Mouse (Mus musculus) liver, embryonic 14.5 days (tissue): ENCODE results near the gene Rhebl1. TPM values are rescaled to one million over a fixed set of nuclear protein-coding genes. Genes with fewer than 3 reads are reported as not detected.

Experiments
- ATAC-seq: fragments of 200-750 bp; cut with Nextera tagmentation; 2 replicates; pipeline ENCODE4 v1.8.0; 2017; ENCODE audit warnings: moderate number of reproducible peaks, mild to moderate bottlenecking, moderate library complexity; ENCODE audit not compliant: insufficient read depth
- DNase-seq, 3 experiments: peaks; one replicate each; pipeline ENCODE4 v3.0.0-alpha.2; 2012 to 2013; ENCODE audit warnings: low read depth in 3 of 3, low spot score in 3 of 3
- H3K27ac ChIP-seq: fragments of 300-500 bp; sonication (generic); 2 replicates; pipeline ENCODE4 v1.5.1; 2014; ENCODE audit warnings: moderate library complexity, mild to moderate bottlenecking, control low read depth, inconsistent platforms
- H3K27me3 ChIP-seq: fragments of 300-500 bp; sonication (generic); 2 replicates; pipeline ENCODE4 v1.6.1; 2014; ENCODE audit warnings: mild to moderate bottlenecking, low read length, moderate library complexity; ENCODE audit not compliant: control insufficient read depth, insufficient read depth
- H3K36me3 ChIP-seq: fragments of 300-500 bp; sonication (generic); replicated peaks from 2 replicates; pipeline ENCODE4 v1.6.1; 2014; ENCODE audit warnings: low read depth; ENCODE audit not compliant: control insufficient read depth, insufficient read depth
- H3K4me1 ChIP-seq, 2 experiments: fragments of 200-500 bp in 1 of 2; fragments of 300-500 bp in 1 of 2; sonication (generic) in 1 of 2; replicated peaks; 2 replicates each; pipeline ENCODE4 v1.6.1; 2012 to 2014; ENCODE audit warnings: antibody characterized with exemption in 1 of 2, inconsistent platforms in 1 of 2, low read length in 1 of 2; ENCODE audit not compliant: control insufficient read depth in 2 of 2, insufficient read depth in 2 of 2
- H3K4me2 ChIP-seq: fragments of 300-500 bp; sonication (generic); 2 replicates; pipeline ENCODE4 v1.6.1; 2014; ENCODE audit warnings: low read depth, mild to moderate bottlenecking, control low read depth, moderate library complexity
- H3K4me3 ChIP-seq, 2 experiments: fragments of 200-500 bp in 1 of 2; fragments of 300-500 bp in 1 of 2; sonication (generic) in 1 of 2; 2 replicates each; pipeline ENCODE4 v1.5.1; 2012 to 2014; ENCODE audit warnings: low read depth in 2 of 2, low read length in 2 of 2, mild to moderate bottlenecking in 2 of 2, control low read depth in 1 of 2, inconsistent platforms in 1 of 2, moderate library complexity in 1 of 2; ENCODE audit not compliant: insufficient read depth in 1 of 2
- H3K9ac ChIP-seq: fragments of 300-500 bp; sonication (generic); replicated peaks from 2 replicates; pipeline ENCODE4 v1.6.1; 2014; ENCODE audit warnings: mild to moderate bottlenecking, control low read depth, moderate library complexity
- H3K9me3 ChIP-seq: fragments of 300-500 bp; sonication (generic); 2 replicates; pipeline ENCODE4 v1.6.1; 2016; ENCODE audit warnings: low read length, mixed read lengths; ENCODE audit not compliant: control insufficient read depth
- CTCF ChIP-seq: IDR thresholded peaks from 2 replicates; pipeline ENCODE4 v1.5.1; 2016; ENCODE audit warnings: antibody characterized with exemption, low read depth, control low read depth
- EP300 ChIP-seq: IDR thresholded peaks from 2 replicates; pipeline ENCODE4 v1.6.1; 2016; ENCODE audit warnings: antibody characterized with exemption, low read depth
- WGBS: fragments of 180-500 bp; shearing (Covaris S2); extraction: QIAGEN DNeasy Blood & Tissue Kit; methylation state at CpG from one replicate; pipeline ENCODE4 v1.1.7; 2014; ENCODE audit not compliant: insufficient replicate concordance; 5-methylcytosine and 5-hydroxymethylcytosine counted together
- polyA plus RNA-seq, 2 experiments: library from polyadenylated mRNA; depleted of rRNA in 1 of 2; stranded (reverse) in 1 of 2; unstranded in 1 of 2; fragments of >200 nt; fragmentation: Nextera tagmentation in 1 of 2; extraction: Ambion mirVana in 1 of 2; gene quantifications; 2 replicates each; pipeline versions ENCODE4 v1.2.1 to v1.2.3; 2012 to 2014

Gene Rhebl1
- polyA plus RNA-seq, 2 experiments = 2.5 to 3.2 TPM

- Histone ChIP-seq H3K27me3 (no peaks in the 10 kb centered on the region), H3K4me1 (no peaks in the 10 kb centered on the region), H3K4me2 (no peak overlapping the region), H3K36me3 (peaks cover 93% of the 10 kb centered on the region), H3K27ac (no peak overlapping the region), H3K9ac (no peak overlapping the region), H3K4me3 (no peak overlapping the region), H3K9me3 (no peaks in the 10 kb centered on the region)
- WGBS = 88% methylated on average over 28 of the region's 28 CpGs
- ATAC-seq (no peak), DNase-seq (no peak)
- TF ChIP-seq CTCF = no peak
- TF ChIP-seq EP300 = no peak
These were observed 41.0 kb downstream of the Rhebl1 start for GRCm38 (mm10) chr15:98853161-98853937.

- ATAC-seq (no peak), DNase-seq (no peak)
- Histone ChIP-seq H3K4me3 (no peak overlapping the region), H3K36me3 (peaks cover 92% of the 10 kb centered on the region), H3K27ac (no peak overlapping the region), H3K27me3 (no peaks in the 10 kb centered on the region), H3K9ac (no peak overlapping the region), H3K9me3 (no peaks in the 10 kb centered on the region), H3K4me1 (no peaks in the 10 kb centered on the region), H3K4me2 (no peak overlapping the region)
- WGBS = 88% methylated on average over 9 of the region's 9 CpGs
- TF ChIP-seq EP300 = no peak
- TF ChIP-seq CTCF = no peak
These were observed 41.6 kb downstream of the Rhebl1 start for GRCm38 (mm10) chr15:98852733-98853132.

- Histone ChIP-seq H3K4me2 (no peak overlapping the region), H3K27ac (no peak overlapping the region), H3K9me3 (no peaks in the 10 kb centered on the region), H3K4me1 (no peaks in the 10 kb centered on the region), H3K27me3 (no peaks in the 10 kb centered on the region), H3K4me3 (no peak overlapping the region), H3K36me3 (peaks cover 92% of the 10 kb centered on the region), H3K9ac (no peak overlapping the region)
- DNase-seq (no peak), ATAC-seq (no peak)
- 95% methylated on average over 9 of the region's 9 CpGs for WGBS
- TF ChIP-seq EP300 (no peak), CTCF (no peak)
These were observed 42.3 kb downstream of the Rhebl1 start for GRCm38 (mm10) chr15:98852071-98852470.

- peaks cover 92% of the 10 kb centered on the region for H3K36me3 ChIP-seq
- 90% methylated on average over 21 of the region's 21 CpGs for WGBS
- H3K4me2 ChIP-seq = no peak overlapping the region
- no peaks in the 10 kb centered on the region for H3K4me1 ChIP-seq
- no peak overlapping the region for H3K9ac ChIP-seq
- H3K27ac ChIP-seq = no peak overlapping the region
- H3K27me3 ChIP-seq = no peaks in the 10 kb centered on the region
- no peak for TF ChIP-seq EP300
- no peak for TF ChIP-seq CTCF
- no peaks in the 10 kb centered on the region for H3K9me3 ChIP-seq
- DNase-seq (no peak), ATAC-seq (no peak)
- no peak overlapping the region for H3K4me3 ChIP-seq
These were observed 43.0 kb downstream of the Rhebl1 start for GRCm38 (mm10) chr15:98851229-98851818.

- Histone ChIP-seq H3K27ac (no peak overlapping the region), H3K9ac (no peak overlapping the region), H3K4me3 (no peak overlapping the region), H3K4me2 (no peak overlapping the region), H3K9me3 (no peaks in the 10 kb centered on the region), H3K36me3 (peaks cover 92% of the 10 kb centered on the region), H3K27me3 (no peaks in the 10 kb centered on the region), H3K4me1 (no peaks in the 10 kb centered on the region)
- 82% methylated on average over 14 of the region's 14 CpGs for WGBS
- ATAC-seq (no peak), DNase-seq (no peak)
- TF ChIP-seq EP300 = no peak
- no peak for TF ChIP-seq CTCF
These were observed 43.7 kb downstream of the Rhebl1 start for GRCm38 (mm10) chr15:98850668-98851067.
